Mouse (Mus musculus): Measurements from ENCODE around the gene C2cd2. TPM values are rescaled to one million over a fixed set of nuclear protein-coding genes. Genes with fewer than 3 reads are reported as not detected.

C2cd2 gene
- polyA plus RNA-seq, 1 experiment: 21.3 TPM

DNA sequence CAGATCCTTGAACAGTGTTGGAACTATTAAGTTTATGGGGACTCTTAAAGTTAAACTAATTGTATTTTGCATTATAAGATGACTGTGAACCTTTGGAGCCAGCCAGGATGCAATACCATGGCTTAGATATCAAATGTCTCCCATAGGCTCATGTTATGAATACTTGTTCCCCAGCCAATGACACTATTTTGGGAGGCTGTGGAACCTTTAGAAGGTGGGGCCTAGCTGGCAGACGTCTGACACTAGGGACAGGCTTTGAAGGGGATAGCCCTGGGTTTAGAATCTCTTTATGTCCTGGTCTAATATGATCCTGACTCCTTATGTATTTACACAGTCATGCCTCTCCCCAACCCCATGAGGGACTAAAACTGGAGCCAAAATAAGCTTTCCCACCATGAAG lies 88.0 kb downstream of the C2cd2 start:
- TF ChIP-seq POLR2A (IDR thresholded peaks at IDR 0.05; ENCODE audit: low read depth, low read length): no peak
- TF ChIP-seq CTCF (IDR thresholded peaks at IDR 0.05; ENCODE audit: extremely low read depth, insufficient read depth, insufficient read length, insufficient replicate concordance): no peak
- 87% methylated on average over 1 of the region's 1 CpGs for WGBS
- DNase-seq (ENCODE audit: low read depth in 1 of 2, low spot score in 2 of 2): no peak
- Histone ChIP-seq H3K4me1 (ENCODE audit: control insufficient read depth, insufficient read depth, insufficient read length) (no peaks in the 10 kb centered on the region), H3K4me3 (ENCODE audit: extremely low read depth, insufficient read depth, insufficient read length) (no peak overlapping the region), H3K27ac (ENCODE audit: insufficient read depth, low read length) (no peak overlapping the region), H3K36me3 (ENCODE audit: control insufficient read depth, insufficient read depth, low read length) (peaks cover 2% of the 10 kb centered on the region; the same call in 1 of the 2 replicates), H3K27me3 (ENCODE audit: control insufficient read depth, insufficient read depth, low read length) (no peaks in the 10 kb centered on the region)

DNA sequence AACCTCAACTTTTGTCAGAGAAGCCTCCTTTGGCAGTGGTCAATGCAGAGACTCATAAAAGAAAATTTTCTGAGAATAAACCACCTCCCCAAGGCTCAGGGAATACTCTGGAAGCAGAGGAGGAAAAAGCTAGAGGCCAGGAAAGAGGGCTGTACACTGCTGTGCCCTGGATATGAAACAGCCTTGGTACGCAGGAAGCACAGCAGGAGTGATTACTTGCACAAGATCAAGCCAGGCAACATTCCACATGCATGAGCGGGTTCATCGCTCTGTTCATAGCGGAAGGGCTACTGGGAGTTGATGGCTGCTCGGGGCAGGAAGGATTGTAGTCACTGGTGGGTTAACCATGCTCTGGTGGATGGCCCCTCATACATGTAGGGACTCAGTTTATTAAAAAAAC lies 89.7 kb downstream of the C2cd2 start:
- Histone ChIP-seq H3K27ac (ENCODE audit: insufficient read depth, low read length) (no peak overlapping the region), H3K4me1 (ENCODE audit: control insufficient read depth, insufficient read depth, insufficient read length) (no peaks in the 10 kb centered on the region), H3K4me3 (ENCODE audit: extremely low read depth, insufficient read depth, insufficient read length) (no peak overlapping the region), H3K27me3 (ENCODE audit: control insufficient read depth, insufficient read depth, low read length) (no peaks in the 10 kb centered on the region), H3K36me3 (ENCODE audit: control insufficient read depth, insufficient read depth, low read length) (peaks cover 6% of the 10 kb centered on the region; the same call in 1 of the 2 replicates)
- WGBS: 90% methylated on average over 5 of the region's 5 CpGs
- TF ChIP-seq CTCF (IDR thresholded peaks at IDR 0.05; ENCODE audit: extremely low read depth, insufficient read depth, insufficient read length, insufficient replicate concordance) (no peak), POLR2A (IDR thresholded peaks at IDR 0.05; ENCODE audit: low read depth, low read length) (no peak)
- DNase-seq (ENCODE audit: low read depth in 1 of 2, low spot score in 2 of 2): no peak

DNA sequence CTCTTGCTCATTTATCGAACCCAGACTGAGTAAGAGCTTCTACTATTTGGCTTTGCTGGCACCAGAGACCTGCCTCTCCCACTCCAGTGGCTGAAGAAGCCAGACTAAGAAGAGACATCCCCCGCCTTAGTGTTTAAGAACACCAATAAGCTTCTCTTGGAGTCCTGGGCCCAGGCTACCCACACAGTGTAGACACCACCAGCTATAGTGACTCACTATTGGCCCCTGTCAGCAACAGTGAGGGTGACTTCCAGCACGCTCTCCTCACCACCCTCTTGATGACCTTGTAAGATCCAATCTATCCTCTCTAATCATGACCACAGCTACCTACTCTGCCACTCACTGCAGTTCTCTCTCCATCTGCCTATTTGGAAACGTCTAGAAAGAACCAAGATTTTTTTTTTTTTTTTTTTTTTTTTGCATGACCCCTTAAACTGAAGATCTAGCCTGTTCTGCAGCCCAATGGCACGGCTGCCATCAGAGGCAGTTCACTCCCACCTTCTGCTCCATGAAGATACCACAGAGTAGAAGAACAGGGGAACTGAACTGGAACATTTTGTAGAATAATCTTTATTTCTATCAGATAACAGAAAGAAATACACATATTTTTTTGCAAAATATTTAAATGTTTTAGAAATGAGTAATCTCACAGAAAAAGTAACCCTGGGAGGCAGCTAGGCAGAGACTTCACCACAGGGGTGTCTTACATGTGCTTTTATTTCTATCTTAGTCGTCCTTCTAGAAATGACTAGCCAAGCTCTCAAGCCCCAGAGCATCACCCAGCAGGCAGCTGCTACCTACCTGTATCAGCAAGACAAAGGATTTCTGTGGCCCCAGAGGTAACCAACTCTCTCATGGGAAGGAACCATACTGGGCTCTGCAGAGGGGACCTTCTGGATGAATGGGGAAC lies 93.0 kb downstream of the C2cd2 start:
- no peak for TF ChIP-seq CTCF (IDR thresholded peaks at IDR 0.05; ENCODE audit: extremely low read depth, insufficient read depth, insufficient read length, insufficient replicate concordance)
- TF ChIP-seq POLR2A (IDR thresholded peaks at IDR 0.05; ENCODE audit: low read depth, low read length): no peak
- H3K27me3 ChIP-seq (ENCODE audit: control insufficient read depth, insufficient read depth, low read length): no peaks in the 10 kb centered on the region
- WGBS: 88% methylated on average over 6 of the region's 6 CpGs
- H3K36me3 ChIP-seq (ENCODE audit: control insufficient read depth, insufficient read depth, low read length): peaks cover 10% of the 10 kb centered on the region; the same call in 1 of the 2 replicates
- no peak for DNase-seq (ENCODE audit: low read depth in 1 of 2, low spot score in 2 of 2)
- no peak overlapping the region for H3K4me3 ChIP-seq (ENCODE audit: extremely low read depth, insufficient read depth, insufficient read length)
- no peaks in the 10 kb centered on the region for H3K4me1 ChIP-seq (ENCODE audit: control insufficient read depth, insufficient read depth, insufficient read length)
- no peak overlapping the region for H3K27ac ChIP-seq (ENCODE audit: insufficient read depth, low read length)

DNA sequence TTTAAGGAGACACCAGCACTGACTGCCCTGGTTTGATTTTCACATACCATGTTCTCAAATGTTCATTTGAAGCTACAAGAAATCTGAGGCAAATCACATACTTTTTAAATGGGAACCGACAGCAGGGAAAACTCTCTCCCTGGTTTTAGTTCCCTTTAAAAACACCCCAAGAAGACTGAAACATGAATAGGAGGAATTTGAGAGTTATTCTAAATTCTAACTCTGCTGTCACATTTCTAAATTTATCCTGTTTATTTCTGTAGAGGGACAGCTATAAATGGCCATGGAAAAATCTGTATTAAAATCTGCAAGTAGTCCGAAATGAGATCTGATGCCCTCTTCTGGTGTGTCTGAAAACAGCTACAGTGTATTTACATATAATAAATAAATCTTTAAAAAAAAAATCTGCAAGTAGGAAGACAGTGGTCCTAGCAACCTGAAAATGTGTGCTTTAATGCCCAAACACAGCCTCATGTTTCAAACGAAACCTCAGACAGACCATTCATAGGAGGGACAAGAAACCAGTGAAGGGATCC lies 98.4 kb downstream of the C2cd2 start:
- no peak for DNase-seq (ENCODE audit: low read depth in 1 of 2, low spot score in 2 of 2)
- WGBS: 89% methylated on average over 3 of the region's 3 CpGs
- no peak for TF ChIP-seq CTCF (IDR thresholded peaks at IDR 0.05; ENCODE audit: extremely low read depth, insufficient read depth, insufficient read length, insufficient replicate concordance)
- TF ChIP-seq POLR2A (IDR thresholded peaks at IDR 0.05; ENCODE audit: low read depth, low read length): no peak
- Histone ChIP-seq H3K27me3 (ENCODE audit: control insufficient read depth, insufficient read depth, low read length) (no peaks in the 10 kb centered on the region), H3K27ac (ENCODE audit: insufficient read depth, low read length) (no peak overlapping the region), H3K4me3 (ENCODE audit: extremely low read depth, insufficient read depth, insufficient read length) (no peak overlapping the region), H3K36me3 (ENCODE audit: control insufficient read depth, insufficient read depth, low read length) (peaks cover 9% of the 10 kb centered on the region; the same call in 1 of the 2 replicates), H3K4me1 (ENCODE audit: control insufficient read depth, insufficient read depth, insufficient read length) (no peaks in the 10 kb centered on the region)

DNA sequence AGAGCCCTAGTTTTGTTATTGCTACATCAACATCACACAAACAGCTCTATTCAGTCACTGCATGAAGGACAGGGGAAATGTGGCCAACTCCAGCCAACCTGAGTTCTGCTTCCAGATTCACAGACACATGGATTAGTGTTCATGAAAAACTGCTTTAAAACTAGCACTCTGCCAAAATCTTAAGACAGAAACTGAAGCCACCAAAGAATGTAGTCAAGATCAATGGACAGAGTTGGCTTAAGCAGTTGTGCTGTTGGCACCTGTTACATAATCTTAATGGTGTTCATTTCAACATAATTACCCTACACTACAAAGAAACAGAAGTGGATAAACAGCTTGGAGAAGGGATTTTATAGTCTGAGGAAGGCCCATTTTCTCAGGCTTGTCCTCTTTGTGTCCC lies 106.3 kb downstream of the C2cd2 start:
- DNase-seq (ENCODE audit: low read depth in 1 of 2, low spot score in 2 of 2): no peak
- Histone ChIP-seq H3K36me3 (ENCODE audit: control insufficient read depth, insufficient read depth, low read length) (no peaks in the 10 kb centered on the region; the same call in 1 of the 2 replicates), H3K4me1 (ENCODE audit: control insufficient read depth, insufficient read depth, insufficient read length) (peaks cover 3% of the 10 kb centered on the region; the same call in 1 of the 2 replicates), H3K4me3 (ENCODE audit: extremely low read depth, insufficient read depth, insufficient read length) (no peak overlapping the region), H3K27ac (ENCODE audit: insufficient read depth, low read length) (no peak overlapping the region), H3K27me3 (ENCODE audit: control insufficient read depth, insufficient read depth, low read length) (no peaks in the 10 kb centered on the region)
- TF ChIP-seq CTCF (IDR thresholded peaks at IDR 0.05; ENCODE audit: extremely low read depth, insufficient read depth, insufficient read length, insufficient replicate concordance): no peak
- TF ChIP-seq POLR2A (IDR thresholded peaks at IDR 0.05; ENCODE audit: low read depth, low read length): no peak

DNA sequence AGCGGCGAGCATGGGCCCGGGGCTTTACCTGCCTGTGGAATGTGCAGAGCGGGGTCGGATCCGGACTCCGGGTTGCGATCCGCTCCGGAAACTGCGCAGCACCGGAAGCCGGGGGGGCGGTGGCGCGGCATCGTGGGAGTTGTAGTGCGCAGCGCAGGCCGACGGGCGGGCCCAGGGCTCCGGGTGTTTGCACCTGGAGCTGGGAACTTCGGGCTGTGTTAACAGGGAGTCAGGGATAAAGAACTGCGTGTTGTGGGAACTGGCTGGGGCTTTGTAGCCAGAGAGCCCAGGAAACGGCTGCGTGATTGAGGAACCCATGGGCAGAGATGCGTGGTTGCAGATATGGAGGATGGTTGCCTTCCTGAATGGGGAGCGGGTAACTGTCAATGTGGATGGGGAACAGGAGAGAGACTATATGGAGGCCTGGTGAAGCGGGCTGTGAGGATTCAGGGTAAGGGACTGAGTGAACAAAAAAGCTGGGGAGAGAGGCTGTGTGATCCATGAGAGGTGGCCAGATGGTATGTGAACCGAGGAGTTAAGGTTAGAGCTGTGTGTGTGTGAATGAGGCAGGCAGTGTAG lies 110.6 kb downstream of the C2cd2 start, which contains the start of gene Prdm15:
TSS of gene Prdm15 (minus strand) at position 110 of the 579 bp plus-strand sequence.
- no peaks in the 10 kb centered on the region for H3K27me3 ChIP-seq (ENCODE audit: control insufficient read depth, insufficient read depth, low read length)
- peak; percentile 49 to 84 for DNase-seq (ENCODE audit: low read depth in 1 of 2, low spot score in 2 of 2)
- H3K4me1 ChIP-seq (ENCODE audit: control insufficient read depth, insufficient read depth, insufficient read length): peaks cover 7% of the 10 kb centered on the region; the same call in 1 of the 2 replicates
- H3K36me3 ChIP-seq (ENCODE audit: control insufficient read depth, insufficient read depth, low read length): no peaks in the 10 kb centered on the region
- WGBS: under 1% methylated on average over 31 of the region's 31 CpGs
- peak within 1 kb of the TSS; percentile 90 for H3K4me3 ChIP-seq (ENCODE audit: extremely low read depth, insufficient read depth, insufficient read length)
- peak within 1 kb of the TSS; percentile 94 for H3K27ac ChIP-seq (ENCODE audit: insufficient read depth, low read length)
- TF ChIP-seq CTCF (IDR thresholded peaks at IDR 0.05; ENCODE audit: extremely low read depth, insufficient read depth, insufficient read length, insufficient replicate concordance) (no peak), POLR2A (IDR thresholded peaks at IDR 0.05; ENCODE audit: low read depth, low read length) (no peak)

Data from spleen, adult 2 months (tissue).